Mouse (Mus musculus) MEL (cell line): ENCODE data around the gene Phf12. TPM values are rescaled to one million over a fixed set of nuclear protein-coding genes. Genes with fewer than 3 reads are reported as not detected.

Experiments used
- DNase-seq: peaks from one replicate; pipeline ENCODE4 v3.0.0; 2011; ENCODE audit warnings: low read depth, low spot score
- H3K27ac ChIP-seq: 2 replicates; pipeline ENCODE4 v1.5.1; 2012; ENCODE audit warnings: low read depth, mild to moderate bottlenecking, control low read depth, low read length, moderate library complexity; ENCODE audit not compliant: control insufficient read depth
- H3K27me3 ChIP-seq, 2 experiments: fragments of 150-350 bp in 1 of 2; sonication (generic) in 1 of 2; 2 replicates each; pipeline ENCODE4 v1.6.1; 2012; ENCODE audit warnings: low read length in 2 of 2, mild to moderate bottlenecking in 2 of 2, improper control_type of control experiment in 1 of 2, moderate library complexity in 1 of 2; ENCODE audit not compliant: insufficient read depth in 2 of 2, control insufficient read depth in 1 of 2
- H3K36me3 ChIP-seq, 2 experiments: 2 replicates each; pipeline ENCODE4 v1.6.1; 2012 to 2014; ENCODE audit warnings: low read length in 2 of 2, improper control_type of control experiment in 1 of 2, inconsistent platforms in 1 of 2, mild to moderate bottlenecking in 1 of 2; ENCODE audit not compliant: insufficient read depth in 2 of 2, control insufficient read depth in 1 of 2
- H3K4me1 ChIP-seq, 2 experiments: fragments of 150-350 bp in 1 of 2; sonication (generic) in 1 of 2; 2 replicates each; pipeline ENCODE4 v1.6.1; 2012; ENCODE audit warnings: low read length in 2 of 2, improper control_type of control experiment in 1 of 2, mild to moderate bottlenecking in 1 of 2; ENCODE audit not compliant: insufficient read depth in 2 of 2, control insufficient read depth in 1 of 2
- H3K4me3 ChIP-seq, 2 experiments: fragments of 150-350 bp in 1 of 2; sonication (generic) in 1 of 2; 2 replicates each; pipeline ENCODE4 v1.5.1; 2012; ENCODE audit warnings: low read depth in 2 of 2, low read length in 2 of 2, mild to moderate bottlenecking in 2 of 2, moderate library complexity in 2 of 2, control low read depth in 1 of 2, improper control_type of control experiment in 1 of 2; ENCODE audit not compliant: control insufficient read depth in 1 of 2, insufficient read depth in 1 of 2
- H3K79me2 ChIP-seq: 2 replicates; pipeline ENCODE4 v1.6.1; 2012; ENCODE audit warnings: mild to moderate bottlenecking, low read length, moderate library complexity; ENCODE audit not compliant: control insufficient read depth, poor library complexity, insufficient read depth
- H3K9ac ChIP-seq: 2 replicates; pipeline ENCODE4 v1.6.1; 2012; ENCODE audit warnings: low read depth, mild to moderate bottlenecking, control low read depth, low read length, moderate library complexity; ENCODE audit not compliant: control insufficient read depth, poor library complexity, severe bottlenecking
- H3K9me3 ChIP-seq: fragments of 150-350 bp; sonication (generic); replicated peaks from 2 replicates; pipeline ENCODE4 v1.6.1; 2012; ENCODE audit warnings: mild to moderate bottlenecking, low read length, improper control_type of control experiment, moderate library complexity; ENCODE audit not compliant: insufficient read depth
- CHD1 ChIP-seq: IDR thresholded peaks from 2 replicates; pipeline ENCODE4 v1.6.1; 2012; ENCODE audit warnings: low read depth, mild to moderate bottlenecking, inconsistent platforms, low read length, improper control_type of control experiment
- CHD2 ChIP-seq: IDR thresholded peaks from 2 replicates; pipeline ENCODE4 v1.6.1; 2011; ENCODE audit warnings: low read length, improper control_type of control experiment
- CTCF ChIP-seq, 3 experiments: IDR thresholded peaks in 2 of 3; conservative IDR thresholded peaks in 1 of 3; 2 replicates each; pipeline ENCODE4 v1.5.1; 2011 to 2012; ENCODE audit warnings: low read length in 3 of 3, low read depth in 2 of 3, mild to moderate bottlenecking in 2 of 3, improper control_type of control experiment in 1 of 3, inconsistent platforms in 1 of 3, mixed read lengths in 1 of 3, moderate library complexity in 1 of 3; ENCODE audit not compliant: control insufficient read depth in 1 of 3, insufficient read depth in 1 of 3, poor library complexity in 1 of 3, severe bottlenecking in 1 of 3
- E2F4 ChIP-seq: IDR thresholded peaks from 2 replicates; pipeline ENCODE4 v1.6.1; 2011; ENCODE audit warnings: low read depth, low read length, improper control_type of control experiment, borderline replicate concordance
- GABPA ChIP-seq: IDR thresholded peaks from 2 replicates; pipeline ENCODE4 v1.6.1; 2012; ENCODE audit warnings: low read depth, mild to moderate bottlenecking, inconsistent platforms, low read length, improper control_type of control experiment, moderate library complexity
- KAT2A ChIP-seq: conservative IDR thresholded peaks from 2 replicates; pipeline ENCODE4 v1.6.1; 2012; ENCODE audit warnings: low read depth, low read length, improper control_type of control experiment, inconsistent platforms
- MAX ChIP-seq: IDR thresholded peaks from 2 replicates; pipeline ENCODE4 v1.6.1; 2011; ENCODE audit warnings: low read length, improper control_type of control experiment
- MYB ChIP-seq: IDR thresholded peaks from 2 replicates; pipeline ENCODE4 v1.6.1; 2011; ENCODE audit warnings: mild to moderate bottlenecking, low read depth, low read length, improper control_type of control experiment
- MYC ChIP-seq: IDR thresholded peaks from 2 replicates; pipeline ENCODE4 v1.6.1; 2011; ENCODE audit warnings: low read depth, mild to moderate bottlenecking, low read length, improper control_type of control experiment, moderate library complexity
- NRF1 ChIP-seq: IDR thresholded peaks from 2 replicates; pipeline ENCODE4 v1.6.1; 2014; ENCODE audit warnings: low read depth, mild to moderate bottlenecking, inconsistent platforms, low read length, improper control_type of control experiment, moderate library complexity; ENCODE audit not compliant: poor library complexity, insufficient read depth, severe bottlenecking
- POLR2AphosphoS2 ChIP-seq: IDR thresholded peaks from 2 replicates; pipeline ENCODE4 v1.6.1; 2011; ENCODE audit warnings: low read length, improper control_type of control experiment
- POLR2AphosphoS5 ChIP-seq: IDR thresholded peaks from 2 replicates; pipeline ENCODE4 v1.6.1; 2012; ENCODE audit warnings: low read depth, borderline replicate concordance, mild to moderate bottlenecking, inconsistent platforms, low read length, moderate library complexity, mixed read lengths
- RAD21 ChIP-seq: IDR thresholded peaks from 2 replicates; pipeline ENCODE4 v1.6.1; 2011; ENCODE audit warnings: mild to moderate bottlenecking, low read depth, low read length, improper control_type of control experiment
- SMC3 ChIP-seq: IDR thresholded peaks from 2 replicates; pipeline ENCODE4 v1.6.1; 2011; ENCODE audit warnings: low read depth, low read length, improper control_type of control experiment
- TCF12 ChIP-seq: IDR thresholded peaks from 2 replicates; pipeline ENCODE4 v1.6.1; 2014; ENCODE audit warnings: low read depth, mild to moderate bottlenecking, inconsistent platforms, low read length, improper control_type of control experiment, moderate library complexity
- ZC3H11A ChIP-seq: IDR thresholded peaks from 2 replicates; pipeline ENCODE4 v1.6.1; 2012; ENCODE audit warnings: low read depth, mild to moderate bottlenecking, inconsistent platforms, low read length, improper control_type of control experiment
- ZKSCAN1 ChIP-seq: IDR thresholded peaks from 2 replicates; pipeline ENCODE4 v1.6.1; 2012; ENCODE audit warnings: low read depth, mild to moderate bottlenecking, inconsistent platforms, low read length, improper control_type of control experiment, moderate library complexity
- polyA plus RNA-seq, 2 experiments: library from polyadenylated mRNA; stranded (reverse) in 1 of 2; unstranded in 1 of 2; fragments of >175 nt in 1 of 2; fragments of >200 nt in 1 of 2; gene quantifications; 2 replicates each; pipeline versions ENCODE4 v1.2.1 to v1.2.4; 2012; ENCODE audit warnings: low replicate concordance in 2 of 2, low read depth in 1 of 2; ENCODE audit not compliant: insufficient read length in 2 of 2, insufficient read depth in 1 of 2, missing spikeins in 1 of 2
- total RNA-seq: library from RNA; depleted of rRNA; stranded (reverse); fragments of 300-350 nt; gene quantifications from 2 replicates; pipeline ENCODE4 v1.2.3, GENCODE M21; 2012

The Phf12 gene
- total and polyA plus RNA-seq, 3 experiments, result 20.7 to 56.9 (median 43.8) TPM

GRCm38 (mm10) chr11:77967114-77967513 lies 15.4 kb upstream of the Phf12 start:
- Histone ChIP-seq H3K9me3 (no peaks in the 10 kb centered on the region), H3K79me2 (no peaks in the 10 kb centered on the region), H3K9ac (no peak overlapping the region), H3K36me3 (peaks cover 0 to 6% of the 10 kb centered on the region in 2 experiments; a peak in 2 of 4 replicates), H3K27ac (no peak overlapping the region), H3K27me3 (no peaks in the 10 kb centered on the region), H3K4me3 (no peak overlapping the region), H3K4me1 (peaks cover 4 to 7% of the 10 kb centered on the region in 2 experiments)
- peak; percentile 81 for DNase-seq
- TF ChIP-seq CHD1, result no peak
- TF ChIP-seq RAD21, result peak; percentile 97
- peak; percentile 91 for TF ChIP-seq ZC3H11A
- TF ChIP-seq SMC3, result peak; percentile 88
- no peak for TF ChIP-seq MYB
- peak; percentile 73 to 96 (median 79) for TF ChIP-seq CTCF (IDR thresholded peaks at IDR 0.05 in 2 of 3, conservative IDR thresholded peaks at IDR 0.05 in 1 of 3; ENCODE audit: control insufficient read depth in 1 of 3, insufficient read depth in 1 of 3, low read depth in 2 of 3, low read length in 3 of 3, poor library complexity in 1 of 3, severe bottlenecking in 1 of 3)

GRCm38 (mm10) chr11:77968786-77969185 lies 13.8 kb upstream of the Phf12 start:
- Histone ChIP-seq H3K36me3 (peaks cover 0 to 4% of the 10 kb centered on the region in 2 experiments; a peak in 2 of 4 replicates), H3K79me2 (no peaks in the 10 kb centered on the region), H3K4me1 (peaks cover 4 to 9% of the 10 kb centered on the region in 2 experiments)
- TF ChIP-seq TCF12 (no peak), NRF1 (no peak), MYC (no peak), ZKSCAN1 (no peak), E2F4 (no peak), ZC3H11A (no peak), CHD2 (no peak), GABPA (no peak), MAX (no peak), POLR2AphosphoS5 (no peak), KAT2A (no peak), POLR2AphosphoS2 (no peak)
- TF ChIP-seq, all 39 proteins: peak for 0
- Histone ChIP-seq H3K9ac (no peak overlapping the region), H3K27me3 (no peaks in the 10 kb centered on the region), H3K4me3 (no peak overlapping the region), H3K27ac (no peak overlapping the region), H3K9me3 (no peaks in the 10 kb centered on the region)
- DNase-seq, result no peak
